Mouse (Mus musculus) kidney, adult 2 months (tissue): ENCODE measurements around the gene Sgf29.

Experiments
- CTCF ChIP-seq: fragments of 200-500 bp; conservative IDR thresholded peaks from 2 replicates; pipeline ENCODE4 v1.5.1; 2011; ENCODE audit warnings: low read depth, mild to moderate bottlenecking, control low read depth, low read length, moderate library complexity, mixed read lengths; ENCODE audit not compliant: insufficient read depth, insufficient read length
- POLR2A ChIP-seq: fragments of 200-500 bp; IDR thresholded peaks from one replicate; pipeline ENCODE4 v1.6.1; 2011; ENCODE audit warnings: low read depth, low read length, control low read depth

- no peak for TF ChIP-seq CTCF
- TF ChIP-seq POLR2A, result no peak
Observed at GRCm38 (mm10) chr7:126607064-126607463, 42.0 kb upstream of the Sgf29 start.
